Mouse (Mus musculus) bone marrow, adult 2 months (tissue): ENCODE results near the gene Nf1. TPM values are rescaled to one million over a fixed set of nuclear protein-coding genes. Genes with fewer than 3 reads are reported as not detected.

Experiments
- H3K27ac ChIP-seq: fragments of 200-500 bp; 2 replicates; pipeline ENCODE4 v1.5.1; 2012; ENCODE audit warnings: low read depth, mild to moderate bottlenecking, control low read depth, inconsistent platforms, low read length; ENCODE audit not compliant: control insufficient read depth, poor library complexity, insufficient read depth
- H3K4me1 ChIP-seq: fragments of 200-500 bp; 2 replicates; pipeline ENCODE4 v1.6.1; 2011; ENCODE audit warnings: low read length; ENCODE audit not compliant: control insufficient read depth, insufficient read depth
- H3K4me3 ChIP-seq: fragments of 200-500 bp; replicated peaks from 2 replicates; pipeline ENCODE3; 2011; ENCODE audit warnings: mild to moderate bottlenecking, low read depth, low read length, control low read depth; ENCODE audit not compliant: control insufficient read depth
- CTCF ChIP-seq: fragments of 200-500 bp; IDR thresholded peaks from 2 replicates; pipeline ENCODE4 v1.5.1; 2011; ENCODE audit warnings: low read length, control low read depth; ENCODE audit not compliant: control insufficient read depth, insufficient read depth
- POLR2A ChIP-seq: fragments of 200-500 bp; IDR thresholded peaks from 2 replicates; pipeline ENCODE4 v1.6.1; 2011; ENCODE audit warnings: low read depth, mild to moderate bottlenecking, control low read depth, low read length, borderline replicate concordance; ENCODE audit not compliant: control insufficient read depth
- WGBS: fragments of 180-500 bp; shearing (Covaris S2); methylation state at CpG from one replicate; pipeline ENCODE4 v1.1.7; 2018; 5-methylcytosine and 5-hydroxymethylcytosine counted together
- polyA plus RNA-seq: library from polyadenylated mRNA; stranded (reverse); fragments of >200 nt; gene quantifications from 2 replicates; pipeline ENCODE4 v1.2.4, GENCODE M21; 2011; ENCODE audit warnings: low replicate concordance; ENCODE audit not compliant: missing spikeins, insufficient read depth, insufficient read length

Nf1 gene
- polyA plus RNA-seq, 1 experiment, result 3.0 TPM

DNA sequence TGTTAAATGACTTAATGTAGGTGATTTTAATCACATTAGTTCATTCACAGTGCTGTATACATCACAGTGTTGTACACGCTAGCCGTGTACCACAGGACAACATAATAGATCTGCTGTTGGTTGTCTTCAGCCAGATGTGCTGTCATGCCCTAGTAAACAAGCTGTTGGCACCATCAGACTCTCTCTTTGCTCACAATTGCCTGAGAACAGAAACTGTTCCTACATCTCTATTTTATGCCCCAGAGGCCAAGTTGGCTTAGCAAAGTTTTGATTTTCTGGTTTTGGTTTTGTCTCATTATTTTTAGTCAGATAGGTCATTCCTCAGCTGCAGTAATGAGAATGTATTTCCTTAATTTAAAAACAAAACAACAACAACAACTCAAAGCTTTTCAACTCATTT lies 190.2 kb downstream of the Nf1 start:
- 63% methylated on average over 2 of the region's 2 CpGs for WGBS
- TF ChIP-seq CTCF (no peak), POLR2A (no peak)
- Histone ChIP-seq H3K4me3 (peak overlapping the region; percentile 68), H3K4me1 (peaks cover 12% of the 10 kb centered on the region), H3K27ac (no peak overlapping the region; the same call in 1 of the 2 replicates)

- no peak for TF ChIP-seq POLR2A
- TF ChIP-seq CTCF, result no peak
- H3K4me1 ChIP-seq, result peaks cover 12% of the 10 kb centered on the region
- H3K27ac ChIP-seq, result peak within 1 kb of the TSS; percentile 81
- WGBS, result 5% methylated on average over 7 of the region's 7 CpGs
- peak within 1 kb of the TSS; percentile 69 for H3K4me3 ChIP-seq
Observed at GRCm38 (mm10) chr11:79530333-79530761, 190.9 kb downstream of the Nf1 start, which contains the start of the genes Evi2 and Evi2a. Evi2 (minus strand) TSS chr11:79530589. Evi2a (minus strand) TSS chr11:79530609.

DNA sequence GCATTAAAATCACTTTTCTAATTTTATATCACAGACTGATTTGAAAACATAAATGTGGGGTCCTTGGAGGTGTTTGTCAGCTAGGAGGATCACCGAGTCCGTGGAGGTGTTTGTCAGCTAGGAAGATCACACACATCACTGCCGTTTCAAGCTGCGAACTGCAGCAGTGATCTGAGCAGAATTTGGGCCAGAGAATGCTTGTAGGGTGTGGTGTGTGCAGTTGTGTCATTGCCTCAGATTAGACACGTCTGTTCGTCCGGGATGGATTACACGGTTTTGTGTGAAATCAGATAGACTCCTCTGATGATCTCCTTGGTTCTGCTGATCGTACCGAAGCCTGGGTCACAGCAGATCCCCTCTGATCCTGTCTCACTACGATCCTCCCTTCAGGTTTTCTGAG lies 191.3 kb downstream of the Nf1 start:
- peak overlapping the region; percentile 81 for H3K27ac ChIP-seq
- H3K4me3 ChIP-seq, result peak overlapping the region; percentile 55
- peaks cover 12% of the 10 kb centered on the region for H3K4me1 ChIP-seq
- TF ChIP-seq CTCF (no peak), POLR2A (no peak)
- WGBS, result 38% methylated on average over 11 of the region's 11 CpGs

DNA sequence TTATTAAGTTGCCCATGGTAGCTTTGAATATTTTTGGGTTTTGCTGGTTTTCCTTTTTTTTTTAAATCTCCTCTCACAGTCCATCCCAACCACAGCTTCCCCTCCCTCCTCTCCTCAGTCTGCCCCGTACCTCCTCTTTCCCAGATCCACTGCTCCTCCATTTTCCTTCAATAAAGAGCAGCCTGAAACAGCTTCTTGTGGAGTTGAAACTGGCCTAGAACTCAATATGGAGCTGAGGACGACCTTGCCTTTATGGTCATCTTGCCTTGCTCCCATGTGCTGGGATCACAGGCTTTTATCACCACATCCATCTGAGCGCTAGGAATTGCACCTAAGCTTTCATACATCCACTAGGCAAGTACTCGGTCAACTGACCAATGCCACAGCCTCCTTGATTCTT lies 192.0 kb downstream of the Nf1 start:
- WGBS, result 79% methylated on average over 4 of the region's 4 CpGs

DNA sequence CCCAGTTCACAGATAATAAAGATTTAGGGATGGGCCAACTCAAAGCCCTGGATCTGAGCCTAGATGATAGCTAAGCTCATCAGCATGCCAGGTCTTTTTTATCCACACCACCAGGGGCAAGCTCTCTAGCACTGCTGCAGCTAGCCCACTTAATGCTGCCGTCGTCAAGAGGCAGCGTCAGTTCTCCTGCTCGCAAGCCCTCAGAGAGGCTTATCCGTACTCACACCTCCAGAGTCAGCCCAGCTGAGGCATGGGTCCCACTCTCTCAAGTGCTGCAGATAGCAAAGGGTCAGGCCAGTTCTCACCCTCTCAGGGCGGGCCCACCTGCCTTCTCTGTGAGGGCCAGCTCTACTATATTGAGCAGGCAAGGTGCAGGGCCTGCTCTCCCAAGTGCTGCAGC lies 193.8 kb downstream of the Nf1 start:
- Histone ChIP-seq H3K4me1 (peaks cover 6% of the 10 kb centered on the region), H3K27ac (no peak overlapping the region)

More for the DNA sequence above, 192.0 kb downstream of the Nf1 start:
- no peak for TF ChIP-seq POLR2A
- no peak for TF ChIP-seq CTCF
- Histone ChIP-seq H3K27ac (no peak overlapping the region), H3K4me3 (no peak overlapping the region), H3K4me1 (peaks cover 10% of the 10 kb centered on the region)

GRCm38 (mm10) chr11:79533950-79534690 lies 194.6 kb downstream of the Nf1 start:
- Histone ChIP-seq H3K4me3 (no peak overlapping the region), H3K4me1 (peaks cover 6% of the 10 kb centered on the region), H3K27ac (no peak overlapping the region)
- 73% methylated on average over 8 of the region's 8 CpGs for WGBS
- TF ChIP-seq POLR2A (no peak), CTCF (no peak)

More for the DNA sequence above, 193.8 kb downstream of the Nf1 start:
- WGBS, result 47% methylated on average over 6 of the region's 6 CpGs
- TF ChIP-seq POLR2A (no peak), CTCF (no peak)
- no peak overlapping the region for H3K4me3 ChIP-seq

DNA sequence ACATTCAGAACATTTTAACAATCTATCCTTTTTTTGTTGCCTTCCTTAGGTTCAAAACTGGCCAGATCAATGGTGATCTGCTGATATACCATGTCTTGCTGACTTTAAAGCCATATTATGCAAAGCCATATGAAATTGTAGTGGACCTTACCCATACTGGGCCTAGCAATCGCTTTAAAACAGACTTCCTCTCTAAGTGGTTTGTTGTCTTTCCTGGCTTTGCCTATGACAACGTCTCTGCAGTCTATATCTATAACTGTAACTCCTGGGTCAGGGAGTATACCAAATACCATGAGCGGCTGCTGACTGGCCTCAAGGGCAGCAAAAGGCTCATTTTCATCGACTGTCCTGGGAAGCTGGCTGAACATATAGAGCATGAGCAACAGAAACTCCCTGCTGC lies 196.1 kb downstream of the Nf1 start:
- no peak overlapping the region for H3K27ac ChIP-seq
- H3K4me3 ChIP-seq, result no peak overlapping the region
- 14% methylated on average over 4 of the region's 4 CpGs for WGBS
- peaks cover 6% of the 10 kb centered on the region for H3K4me1 ChIP-seq
- TF ChIP-seq POLR2A (no peak), CTCF (no peak)

GRCm38 (mm10) chr11:79536293-79536692 lies 196.8 kb downstream of the Nf1 start:
- Histone ChIP-seq H3K27ac (no peak overlapping the region), H3K4me1 (peaks cover 3% of the 10 kb centered on the region), H3K4me3 (no peak overlapping the region)
- WGBS, result 61% methylated on average over 3 of the region's 3 CpGs
- TF ChIP-seq POLR2A, result no peak

DNA sequence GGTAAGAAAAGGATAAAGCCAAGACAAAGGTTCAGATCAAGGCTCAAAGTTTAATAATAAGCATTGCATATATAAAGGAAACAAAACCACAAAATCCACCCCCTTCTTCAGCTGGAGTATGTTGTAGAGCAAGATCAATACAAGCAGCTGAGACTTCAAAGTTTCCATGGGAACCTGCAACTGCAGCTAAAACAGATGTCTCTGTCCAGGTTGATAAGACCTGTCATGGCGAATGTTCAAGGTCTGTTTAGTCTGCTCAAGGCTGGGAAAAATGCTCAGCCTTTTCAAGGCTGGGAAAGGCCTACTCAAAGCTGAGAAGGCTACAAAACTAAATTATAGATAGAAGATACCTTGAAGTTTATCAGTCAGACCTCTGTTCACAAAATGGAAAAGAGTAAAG lies 213.1 kb downstream of the Nf1 start:
- 56% methylated on average over 1 of the region's 1 CpGs for WGBS
- Histone ChIP-seq H3K4me1 (no peaks in the 10 kb centered on the region; the same call in 1 of the 2 replicates), H3K27ac (no peak overlapping the region), H3K4me3 (no peak overlapping the region)
- TF ChIP-seq CTCF, result no peak
- TF ChIP-seq POLR2A, result no peak
